Mouse (Mus musculus) heart, embryonic 10.5 days (tissue): ENCODE results near the gene Olfr461. TPM values are rescaled to one million over a fixed set of nuclear protein-coding genes. Genes with fewer than 3 reads are reported as not detected.

ENCODE experiments used
- polyA plus RNA-seq: library from polyadenylated mRNA; unstranded; fragments of >200 nt; fragmentation: Nextera tagmentation; extraction: Ambion mirVana; gene quantifications from 2 replicates; pipeline ENCODE4 v1.2.1, GENCODE M21; 2016

The Olfr461 gene
- polyA plus RNA-seq, 1 experiment from 2014 or later: not detected

Other genes with a start within 250 kb of the Olfr461 start
- gene Agk, start 229.9 kb downstream of the Olfr461 start, polyA plus RNA-seq: 45.7 and 50.8 TPM in 2 replicates
- 3.6 and 6.8 TPM in 2 replicates for gene E330009J07Rik, start 118.9 kb downstream of the Olfr461 start, polyA plus RNA-seq
- 0.04 TPM in 1 of 2 replicates, not detected in the other for gene Wee2, start 116.0 kb downstream of the Olfr461 start, polyA plus RNA-seq
- 122 and 162 TPM in 2 replicates for gene Ssbp1, start 83.7 kb downstream of the Olfr461 start, polyA plus RNA-seq
- gene Tas2r137, start 63.8 kb downstream of the Olfr461 start, polyA plus RNA-seq: not detected in 2 replicates
- gene Tas2r108, start 61.5 kb downstream of the Olfr461 start, polyA plus RNA-seq: not detected in 2 replicates
- 0.41 TPM in 1 of 2 replicates, not detected in the other for gene Prss37, start 35.5 kb downstream of the Olfr461 start, polyA plus RNA-seq
- gene Olfr460, start 14.4 kb upstream of the Olfr461 start, polyA plus RNA-seq: not detected in 2 replicates
- 0.10 and 0.53 TPM in 2 replicates for gene Clec5a, start 30.8 kb upstream of the Olfr461 start, polyA plus RNA-seq
- gene Tas2r138, start 58.3 kb upstream of the Olfr461 start, polyA plus RNA-seq: not detected in 2 replicates
- 0.02 and 0.24 TPM in 2 replicates for gene Mgam, start 73.8 kb upstream of the Olfr461 start, polyA plus RNA-seq